Mouse (Mus musculus) monocyte, adult 2 months (primary cell): ENCODE measurements around the gene Stpg1.

Experiments used
- DNase-seq, 2 experiments: peaks; one replicate each; pipeline ENCODE4 v3.0.0; 2022; ENCODE audit warnings: low spot score in 2 of 2, low read depth in 1 of 2

Gene Stpg1

DNA sequence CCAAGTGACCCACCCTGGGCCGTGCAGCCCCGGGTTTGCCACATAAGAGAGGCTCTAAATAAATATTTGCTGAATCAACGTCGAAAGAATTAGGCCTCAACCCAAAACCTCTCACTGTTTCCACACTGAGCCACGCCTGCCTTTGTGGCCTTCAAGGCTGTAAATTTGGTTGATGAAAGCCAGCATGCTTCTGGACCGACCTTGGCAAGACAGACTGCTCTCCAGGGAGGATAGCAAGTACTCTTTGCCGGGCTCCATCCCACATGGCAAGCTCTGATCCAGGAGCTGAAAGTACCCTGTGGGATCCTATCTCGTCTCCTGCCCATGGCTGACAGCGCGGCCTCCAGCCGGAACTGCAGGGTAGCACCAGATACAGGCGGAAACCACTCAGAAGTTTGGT is 14.9 kb downstream of the Stpg1 start:
- no peak for DNase-seq

DNA sequence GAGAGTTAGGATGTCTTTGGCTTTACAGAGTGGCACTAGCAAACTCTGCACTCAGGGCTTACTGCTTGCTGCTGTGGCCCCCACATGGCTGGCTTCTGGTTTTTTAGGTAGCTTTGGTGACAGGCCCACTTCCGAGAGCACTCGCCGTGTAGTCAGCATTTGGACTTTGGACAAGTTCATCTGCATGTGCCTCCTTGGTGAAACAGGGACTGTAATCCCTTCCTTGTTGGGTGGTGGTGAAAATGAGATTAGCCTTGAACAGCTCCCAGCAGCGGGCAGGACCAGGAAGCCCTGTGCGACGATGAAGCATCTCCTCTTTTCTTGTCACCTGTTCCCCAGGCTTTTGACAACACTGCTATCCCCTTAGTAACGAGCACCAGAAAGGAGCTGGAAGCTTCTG is 19.3 kb downstream of the Stpg1 start:
- no peak for DNase-seq

DNA sequence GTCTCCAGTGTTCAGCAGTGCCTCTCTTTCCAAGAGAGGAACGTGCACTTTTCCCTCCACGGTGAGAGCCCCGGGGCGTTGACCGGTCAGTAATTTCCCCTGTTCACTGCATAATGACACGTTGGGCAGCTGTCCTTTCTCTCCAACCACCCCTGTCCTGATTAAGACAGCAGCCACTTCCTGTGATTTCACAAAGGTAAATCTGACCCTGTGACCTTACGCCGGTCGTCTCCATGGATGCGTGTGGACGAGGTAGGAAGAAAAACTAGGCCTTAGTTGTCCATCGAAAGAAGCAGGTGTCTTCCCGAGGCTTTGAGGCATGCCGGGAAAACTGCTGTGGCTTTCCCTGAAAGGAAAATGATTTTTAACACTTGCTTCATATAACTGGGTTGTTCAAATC is 20.3 kb downstream of the Stpg1 start:
- no peak for DNase-seq

GRCm38 (mm10) chr4:135516351-135517316 is 22.0 kb downstream of the Stpg1 start:
- no peak for DNase-seq

DNA sequence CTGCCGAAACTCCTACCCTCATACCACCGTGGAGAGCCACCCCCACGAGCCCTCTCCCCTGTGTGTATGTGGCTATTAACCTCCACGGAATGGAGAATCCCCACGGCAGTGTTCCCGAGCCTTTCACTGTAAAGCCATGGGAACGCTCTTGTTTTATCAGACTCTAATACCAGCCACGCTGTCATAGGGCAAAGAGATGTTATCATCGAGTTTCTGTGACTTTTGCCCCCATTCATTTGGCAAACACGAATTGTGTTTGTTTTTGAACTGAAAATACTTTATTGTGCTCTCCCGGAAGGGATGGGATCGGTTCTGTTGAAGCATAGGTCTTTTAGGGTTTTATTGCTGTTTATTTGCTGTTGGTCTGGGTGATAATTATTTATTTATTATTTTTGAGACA is 23.5 kb downstream of the Stpg1 start:
- no peak for DNase-seq

GRCm38 (mm10) chr4:135520421-135520820 is 25.8 kb downstream of the Stpg1 start:
- no peak for DNase-seq

DNA sequence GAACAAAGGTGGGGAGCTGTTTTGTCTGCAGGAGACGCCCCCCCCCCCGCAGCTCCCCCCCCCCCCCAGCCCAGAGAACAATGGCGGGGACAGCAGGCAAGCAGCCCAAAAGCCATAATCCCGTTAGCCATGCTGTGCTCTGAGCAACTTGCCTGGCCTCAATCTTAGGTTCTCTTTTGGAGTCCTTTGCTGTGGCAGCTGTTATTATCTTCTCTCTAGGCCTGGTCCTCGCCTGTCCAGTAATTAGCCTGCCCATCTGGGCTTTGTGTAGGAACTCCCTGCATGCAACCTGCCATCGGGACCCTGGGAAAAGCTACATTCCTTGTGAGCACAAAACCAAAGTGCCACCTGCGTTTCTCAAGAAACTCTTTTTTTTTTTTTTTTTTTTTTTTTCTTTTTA is 29.3 kb downstream of the Stpg1 start:
- no peak for DNase-seq

GRCm38 (mm10) chr4:135525057-135525456 is 30.5 kb downstream of the Stpg1 start:
- no peak for DNase-seq

DNA sequence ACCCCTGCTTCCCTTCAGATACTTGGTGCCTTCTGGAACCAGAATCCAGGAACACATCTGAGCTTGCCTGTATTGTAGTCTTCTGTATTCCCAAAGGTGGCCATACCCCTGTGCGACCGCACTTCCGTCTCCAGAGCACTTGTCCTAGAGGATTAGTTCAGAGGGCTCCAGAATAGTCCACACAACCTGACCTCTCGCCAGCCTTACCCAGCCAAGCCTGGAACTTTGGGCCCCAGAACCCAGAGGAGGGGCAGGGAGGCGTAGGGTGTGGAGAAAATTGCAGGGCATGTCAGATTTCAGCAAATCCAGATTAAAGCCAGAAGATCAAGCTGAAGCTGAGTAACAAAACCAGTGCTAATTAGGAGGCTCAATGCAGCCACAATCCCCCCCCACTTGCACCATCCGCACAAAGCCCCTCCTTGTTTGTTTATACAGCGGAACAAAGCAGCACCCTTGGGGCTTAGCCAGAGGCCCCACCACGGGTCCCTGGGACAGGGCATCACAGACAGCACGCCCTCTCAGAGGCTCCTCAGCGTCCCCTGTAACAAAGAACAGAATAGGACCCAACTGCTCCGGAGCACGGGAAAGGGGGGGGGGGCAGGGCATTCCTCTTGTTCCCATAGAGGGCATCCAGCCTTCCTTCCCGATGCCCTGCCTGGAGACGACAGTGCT is 31.6 kb downstream of the Stpg1 start:
- DNase-seq: no peak

- DNase-seq: no peak
Measured at GRCm38 (mm10) chr4:135530270-135530669, 35.7 kb downstream of the Stpg1 start.

DNA sequence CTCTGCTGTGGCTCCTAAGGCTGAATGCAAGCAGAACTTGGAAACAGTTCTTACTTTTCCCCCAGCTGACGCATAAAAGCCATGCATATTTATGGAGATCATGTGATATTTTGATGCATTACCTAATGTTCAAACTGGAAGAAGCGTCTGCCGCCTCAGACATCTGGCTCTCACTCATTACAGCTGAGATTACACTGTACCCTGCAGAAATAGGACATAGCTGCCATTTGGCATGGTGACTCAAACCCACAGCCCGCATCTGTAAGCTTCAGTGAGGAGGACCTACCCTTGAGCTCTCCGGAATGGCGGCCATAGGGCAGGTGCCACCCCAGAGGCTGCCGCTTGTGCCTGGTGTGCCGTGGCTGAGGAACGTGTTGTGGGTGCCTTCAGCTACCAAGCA is 36.6 kb downstream of the Stpg1 start:
- DNase-seq: no peak

DNA sequence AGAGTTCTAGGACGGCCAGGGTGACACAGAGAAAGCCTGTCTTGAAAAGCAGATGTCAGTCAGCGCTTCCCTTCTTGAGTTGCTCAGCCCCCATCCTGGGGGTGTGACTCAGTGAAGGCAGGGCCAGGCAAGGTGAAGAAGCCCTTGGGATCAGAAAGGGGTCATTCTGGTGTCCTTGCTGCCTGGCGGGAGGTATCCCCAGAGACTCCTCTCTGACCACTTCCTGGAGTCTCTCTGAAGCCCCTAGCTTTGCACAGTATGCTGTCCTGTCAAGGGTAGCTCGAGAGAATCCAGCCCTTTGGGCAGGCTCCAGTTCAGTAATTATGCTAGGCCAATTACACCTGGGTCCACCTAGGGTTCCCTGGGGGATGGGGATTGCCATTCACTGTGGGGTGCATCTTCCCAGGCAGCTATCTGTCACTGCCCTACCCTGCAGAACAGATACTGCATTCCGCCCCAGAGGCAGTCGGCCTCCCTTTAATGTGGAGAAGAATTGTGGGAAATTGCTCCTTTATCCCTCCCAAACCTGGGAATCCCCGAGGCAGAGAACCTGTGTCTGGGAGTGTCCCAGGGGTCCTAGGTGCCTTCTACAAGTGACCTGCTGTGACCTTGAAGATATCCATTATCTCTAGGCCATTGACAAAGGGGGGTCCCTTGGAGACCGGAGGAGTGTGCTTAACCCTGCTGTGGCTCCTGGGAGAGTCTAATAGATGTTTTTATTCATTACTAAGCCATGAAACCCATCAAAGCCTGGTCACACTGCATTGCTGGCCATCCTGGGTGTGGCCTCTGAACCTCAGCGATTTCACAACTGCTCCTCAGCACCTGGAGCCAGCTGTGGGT is 37.4 kb downstream of the Stpg1 start:
- DNase-seq: no peak

GRCm38 (mm10) chr4:135533001-135533400 is 38.4 kb downstream of the Stpg1 start:
- DNase-seq: no peak

GRCm38 (mm10) chr4:135535021-135535420 is 40.4 kb downstream of the Stpg1 start:
- no peak for DNase-seq

DNA sequence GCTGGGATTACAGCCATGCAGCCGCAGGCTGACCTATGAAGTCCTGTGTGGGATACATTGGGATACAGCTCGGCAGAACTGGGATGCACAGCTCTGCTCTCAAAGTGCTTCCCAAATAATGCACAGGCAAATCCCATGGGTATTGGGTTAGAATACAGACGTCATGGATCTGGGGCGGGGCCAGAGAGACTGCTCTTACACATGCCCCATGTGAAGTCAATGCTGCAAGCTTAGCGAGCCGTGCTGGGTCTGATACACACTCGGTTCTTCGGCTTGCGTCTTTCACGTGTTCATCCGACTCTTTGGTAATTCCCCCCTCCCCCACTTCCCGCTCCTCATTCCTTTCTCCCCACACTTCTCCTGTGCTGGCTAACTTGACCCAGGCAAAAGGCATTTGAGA is 44.5 kb downstream of the Stpg1 start:
- DNase-seq: no peak

DNA sequence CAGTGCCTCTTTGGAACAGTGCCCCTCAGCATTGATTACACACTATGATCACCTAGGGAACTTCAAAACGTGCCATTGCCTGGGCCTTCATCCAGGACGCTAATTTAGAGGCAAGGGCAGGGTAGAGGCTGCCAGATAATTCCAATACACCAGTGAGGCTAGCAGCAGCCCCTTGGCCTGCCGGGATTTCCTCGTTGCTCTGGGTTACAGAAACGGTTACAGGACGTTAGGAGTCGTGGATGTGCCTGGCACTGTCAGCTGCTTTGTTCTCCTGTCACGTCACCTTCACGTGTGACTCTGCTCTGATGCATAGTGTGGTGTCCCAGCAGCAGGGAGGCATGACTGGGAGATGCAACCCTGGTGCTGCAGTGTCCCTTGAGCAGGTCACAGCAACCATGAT is 45.5 kb downstream of the Stpg1 start:
- DNase-seq: no peak

GRCm38 (mm10) chr4:135544284-135544683 is 49.7 kb downstream of the Stpg1 start:
- DNase-seq: no peak

DNA sequence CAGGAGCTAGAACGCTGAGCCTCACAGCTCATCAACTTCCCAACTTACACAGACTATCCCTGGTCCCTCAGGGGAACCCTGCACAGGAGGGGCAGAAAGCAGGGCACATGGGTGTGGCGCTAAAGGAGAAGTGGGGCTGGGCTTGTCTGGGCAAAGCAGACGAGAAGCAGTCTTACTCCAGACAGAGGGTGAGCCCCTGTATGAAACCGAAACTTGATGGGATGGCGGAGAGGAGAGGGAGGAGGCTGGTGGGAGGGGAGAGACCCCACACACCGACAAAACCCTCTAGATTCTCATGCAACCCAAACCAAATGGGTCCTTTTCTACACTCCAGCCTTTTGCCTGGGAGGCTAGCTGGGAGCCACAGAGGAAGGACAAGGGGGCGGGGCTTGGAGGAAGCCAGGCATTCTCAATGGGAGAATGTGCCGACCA is 50.5 kb downstream of the Stpg1 start:
- no peak for DNase-seq

DNA sequence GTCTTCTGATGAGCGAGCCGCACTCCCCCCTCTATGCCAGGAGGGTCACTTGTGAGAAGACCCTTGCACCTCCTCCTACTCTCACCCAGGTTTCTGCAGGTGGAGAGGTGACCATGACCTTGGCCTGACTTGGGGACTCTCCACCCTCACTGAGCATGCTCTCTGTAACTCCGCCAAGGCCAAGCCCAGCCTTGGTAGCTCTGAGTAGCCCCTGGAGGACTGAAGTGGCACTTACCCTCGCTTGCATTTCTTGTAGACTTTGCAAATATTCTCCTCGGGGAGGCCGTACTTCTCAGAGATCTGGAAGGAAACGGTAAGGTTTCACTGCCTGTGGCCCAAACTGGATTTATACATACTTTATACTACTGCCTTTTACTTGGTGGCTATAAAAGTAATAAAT is 51.4 kb downstream of the Stpg1 start:
- DNase-seq: no peak

DNA sequence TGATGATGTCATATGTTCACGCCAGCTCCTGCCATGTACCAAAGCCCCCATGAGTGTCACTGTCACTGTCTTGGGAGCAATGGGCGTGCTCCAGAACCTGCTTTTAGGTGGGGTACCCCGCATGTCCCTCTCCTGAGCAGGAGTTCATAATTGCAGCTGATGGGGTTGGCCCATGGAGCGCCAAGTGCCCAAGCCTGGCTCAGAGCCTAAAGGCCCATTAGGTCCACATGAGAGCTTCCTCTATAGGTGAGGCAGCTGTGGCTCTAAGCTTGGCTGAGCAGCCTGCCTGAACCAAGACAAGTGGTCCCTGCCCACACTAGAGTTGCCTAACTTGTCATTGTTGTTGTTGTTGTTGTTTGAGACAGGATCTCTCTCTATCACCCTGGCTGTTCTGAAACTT is 52.2 kb downstream of the Stpg1 start:
- no peak for DNase-seq

DNA sequence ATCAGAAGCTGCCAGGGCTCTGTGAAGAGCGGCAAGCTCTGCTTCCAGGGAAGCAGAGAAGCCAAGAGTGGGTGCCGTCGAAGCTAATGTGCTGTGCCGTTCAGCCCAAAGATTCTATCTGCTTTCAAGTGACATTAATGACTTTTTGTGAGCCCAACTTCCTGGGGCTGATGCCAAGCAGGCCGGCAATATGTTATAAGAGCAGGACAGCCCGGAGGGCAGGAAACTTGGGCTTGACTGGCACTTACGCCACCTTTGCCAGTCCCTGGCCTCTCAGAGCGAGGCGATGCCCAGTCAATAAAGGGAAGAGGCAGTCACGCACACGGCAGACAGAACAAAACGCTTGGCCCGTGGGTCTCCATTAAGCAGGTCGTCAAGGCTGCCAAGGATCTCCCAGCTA is 53.0 kb downstream of the Stpg1 start:
- no peak for DNase-seq

DNA sequence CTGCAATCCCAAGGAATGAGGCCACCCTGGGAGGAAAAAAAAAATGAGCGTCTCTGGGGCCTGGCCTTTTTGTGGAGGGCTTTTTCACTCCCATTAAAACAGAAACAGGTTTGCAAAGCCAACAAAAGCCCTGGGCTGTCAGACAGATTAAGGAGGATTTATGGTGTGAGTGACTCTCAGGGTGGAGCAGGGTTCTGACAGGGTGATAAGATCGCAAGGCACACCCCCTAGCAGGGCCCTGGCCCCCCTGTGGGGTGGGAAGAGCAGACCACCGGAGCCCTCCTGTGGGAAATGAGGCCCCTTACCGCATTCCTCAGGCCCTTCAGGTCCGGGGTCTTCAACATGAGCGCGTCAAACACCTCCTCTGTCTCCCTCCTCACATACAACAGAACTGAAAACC is 53.5 kb downstream of the Stpg1 start:
- DNase-seq: no peak
